Mouse (Mus musculus): ENCODE results near the gene Sohlh1. TPM values are rescaled to one million over a fixed set of nuclear protein-coding genes. Genes with fewer than 3 reads are reported as not detected.
"Not testable (repeated sequence)": the region's sequence is repeated elsewhere in the genome, so short reads cannot be mapped to it uniquely, and the experiment has no call there.

Sohlh1 gene
- total and polyA plus RNA-seq, 3 experiments: not detected

DNA sequence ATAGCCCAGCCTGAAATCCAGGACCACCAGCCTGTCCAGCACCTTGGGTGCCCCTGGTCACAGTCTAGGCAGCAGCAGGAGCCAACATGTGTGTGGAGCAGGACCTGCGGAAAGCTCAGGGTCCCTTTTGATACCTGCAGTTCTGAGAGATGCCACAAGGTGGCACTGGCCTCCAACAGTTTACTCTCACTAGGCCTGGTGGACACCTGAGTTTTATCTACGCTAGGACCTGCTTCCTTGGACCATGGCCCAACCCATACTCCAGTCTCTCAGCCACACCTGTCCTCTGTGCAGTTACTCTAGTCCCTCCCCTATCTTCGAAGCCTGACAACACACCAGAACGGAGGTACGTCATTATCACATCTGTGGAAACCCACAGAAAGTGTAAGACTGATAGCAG is 10.8 kb downstream of the Sohlh1 start:
- H3K36me3 ChIP-seq (replicated peaks): no peaks in the 10 kb centered on the region
- no peak for ATAC-seq (ENCODE audit: extremely low read depth, insufficient number of reproducible peaks, low FRiP score, poor library complexity, severe bottlenecking)
- peaks cover 16% of the 10 kb centered on the region for H3K27me3 ChIP-seq (ENCODE audit: insufficient read depth, low read length)
- no peaks in the 10 kb centered on the region for H3K4me1 ChIP-seq (ENCODE audit: insufficient read depth, low read depth, low read length)
- H3K4me3 ChIP-seq (ENCODE audit: low read depth, low read length): no peak overlapping the region
- DNase-seq (ENCODE audit: low spot score): peak; percentile 28
- H3K9me3 ChIP-seq (replicated peaks): no peaks in the 10 kb centered on the region
- TF ChIP-seq CTCF (IDR thresholded peaks at IDR 0.05; ENCODE audit: low read depth, low read length) (peak; percentile 89), TAL1 (conservative IDR thresholded peaks at IDR 0.05; ENCODE audit: low read depth, low read length) (no peak), GATA1 (IDR thresholded peaks at IDR 0.05; ENCODE audit: borderline replicate concordance, low read length) (no peak)

DNA sequence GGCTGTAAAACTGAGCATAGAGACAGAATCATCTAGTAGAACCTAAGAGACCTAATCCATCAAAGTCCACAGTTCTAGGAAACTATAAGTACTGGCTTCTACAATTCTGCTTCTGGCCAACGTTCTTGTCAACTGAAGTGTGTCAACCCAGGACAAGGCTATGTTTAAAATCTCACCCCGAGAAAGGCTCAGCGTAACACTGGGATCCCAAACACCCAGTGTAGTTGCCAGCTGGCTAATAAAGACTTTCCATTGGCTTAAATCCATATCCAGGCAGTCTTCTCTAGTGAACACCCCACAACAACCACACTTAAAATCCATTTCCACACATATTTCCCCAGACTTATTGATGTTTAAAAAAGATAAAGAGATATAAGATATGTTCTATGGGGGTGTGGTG is 16.3 kb downstream of the Sohlh1 start:
- DNase-seq (ENCODE audit: low spot score) (no peak), ATAC-seq (ENCODE audit: extremely low read depth, insufficient number of reproducible peaks, low FRiP score, poor library complexity, severe bottlenecking) (no peak)
- TF ChIP-seq TAL1 (conservative IDR thresholded peaks at IDR 0.05; ENCODE audit: low read depth, low read length) (no peak), CTCF (IDR thresholded peaks at IDR 0.05; ENCODE audit: low read depth, low read length) (no peak), GATA1 (IDR thresholded peaks at IDR 0.05; ENCODE audit: borderline replicate concordance, low read length) (no peak), POLR2AphosphoS5 (IDR thresholded peaks at IDR 0.05; ENCODE audit: insufficient replicate concordance, low read depth, low read length) (no peak), GATA2 (IDR thresholded peaks at IDR 0.05; ENCODE audit: borderline replicate concordance, low read depth, low read length) (no peak)
- Histone ChIP-seq H3K4me1 (ENCODE audit: insufficient read depth, low read depth, low read length) (no peaks in the 10 kb centered on the region), H3K27me3 (ENCODE audit: insufficient read depth, low read length) (peaks cover 10% of the 10 kb centered on the region), H3K4me3 (ENCODE audit: low read depth, low read length) (no peak overlapping the region), H3K36me3 (replicated peaks) (no peaks in the 10 kb centered on the region), H3K9me3 (replicated peaks) (no peaks in the 10 kb centered on the region)

DNA sequence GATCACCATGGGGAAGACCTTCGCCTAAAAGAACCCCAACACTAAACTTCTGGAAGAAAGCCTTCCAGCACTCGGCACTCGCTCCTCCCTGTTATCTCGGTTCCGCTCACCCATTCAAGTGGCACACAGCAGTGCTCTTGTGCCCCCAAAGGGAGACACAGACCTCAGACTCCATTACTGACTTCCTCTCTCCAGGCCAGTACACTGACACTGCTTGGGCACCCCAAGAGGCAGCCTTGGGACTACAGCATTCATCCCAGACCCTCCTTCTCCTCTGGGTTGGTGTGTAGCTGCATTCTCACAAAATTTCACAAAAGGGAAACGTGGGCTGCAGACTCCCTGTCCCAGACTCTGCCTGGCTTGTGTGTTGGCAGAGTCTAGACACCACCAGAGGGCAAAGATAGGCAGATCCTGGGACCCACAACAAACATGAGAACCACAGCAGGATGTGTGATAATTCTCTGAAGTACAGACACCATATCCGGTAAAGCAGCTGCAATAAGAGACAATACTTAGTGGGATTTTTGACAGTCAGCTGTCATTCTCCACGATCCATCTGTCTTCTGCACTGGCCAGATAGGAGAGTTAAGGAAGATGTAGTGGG is 18.6 kb downstream of the Sohlh1 start:
- ATAC-seq (ENCODE audit: extremely low read depth, insufficient number of reproducible peaks, low FRiP score, poor library complexity, severe bottlenecking): no peak
- no peak for DNase-seq (ENCODE audit: low spot score)
- peaks cover 13% of the 10 kb centered on the region for H3K27me3 ChIP-seq (ENCODE audit: insufficient read depth, low read length)

DNA sequence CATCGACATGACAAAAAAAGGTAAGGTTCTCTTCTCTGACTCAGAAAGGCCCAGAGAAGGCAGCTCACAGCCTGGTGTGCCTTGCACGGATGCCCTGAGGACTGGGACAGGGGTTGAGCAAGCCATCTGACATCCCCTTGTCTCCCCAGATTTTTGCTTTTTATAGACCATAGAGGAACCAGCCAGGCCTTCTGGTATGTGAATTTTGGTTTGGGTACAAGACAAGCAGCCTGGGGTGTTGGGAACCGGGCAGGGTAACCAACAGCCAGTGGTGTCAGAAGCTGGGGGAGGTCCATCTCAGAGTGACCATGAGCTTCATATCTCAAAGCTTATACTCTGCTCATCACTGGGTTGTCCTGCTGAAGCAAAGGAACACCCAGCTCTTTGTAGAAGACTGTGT is 22.3 kb downstream of the Sohlh1 start:
- Histone ChIP-seq H3K4me3 (ENCODE audit: low read depth, low read length) (no peak overlapping the region), H3K4me1 (ENCODE audit: insufficient read depth, low read depth, low read length) (no peaks in the 10 kb centered on the region), H3K27me3 (ENCODE audit: insufficient read depth, low read length) (peaks cover 13% of the 10 kb centered on the region), H3K36me3 (replicated peaks) (no peaks in the 10 kb centered on the region), H3K9me3 (replicated peaks) (no peaks in the 10 kb centered on the region)
- no peak for TF ChIP-seq CTCF (IDR thresholded peaks at IDR 0.05; ENCODE audit: low read depth, low read length)
- TF ChIP-seq GATA2 (IDR thresholded peaks at IDR 0.05; ENCODE audit: borderline replicate concordance, low read depth, low read length): no peak
- TF ChIP-seq POLR2AphosphoS5 (IDR thresholded peaks at IDR 0.05; ENCODE audit: insufficient replicate concordance, low read depth, low read length): no peak
- no peak for TF ChIP-seq TAL1 (conservative IDR thresholded peaks at IDR 0.05; ENCODE audit: low read depth, low read length)
- no peak for TF ChIP-seq GATA1 (IDR thresholded peaks at IDR 0.05; ENCODE audit: borderline replicate concordance, low read length)
- no peak for DNase-seq (ENCODE audit: low spot score)
- no peak for ATAC-seq (ENCODE audit: extremely low read depth, insufficient number of reproducible peaks, low FRiP score, poor library complexity, severe bottlenecking)

More for the DNA sequence above, 18.6 kb downstream of the Sohlh1 start:
- no peak for TF ChIP-seq CTCF (IDR thresholded peaks at IDR 0.05; ENCODE audit: low read depth, low read length)
- no peak for TF ChIP-seq TAL1 (conservative IDR thresholded peaks at IDR 0.05; ENCODE audit: low read depth, low read length)
- TF ChIP-seq POLR2AphosphoS5 (IDR thresholded peaks at IDR 0.05; ENCODE audit: insufficient replicate concordance, low read depth, low read length): no peak
- no peak for TF ChIP-seq GATA2 (IDR thresholded peaks at IDR 0.05; ENCODE audit: borderline replicate concordance, low read depth, low read length)
- TF ChIP-seq GATA1 (IDR thresholded peaks at IDR 0.05; ENCODE audit: borderline replicate concordance, low read length): no peak
- no peak overlapping the region for H3K4me3 ChIP-seq (ENCODE audit: low read depth, low read length)
- H3K9me3 ChIP-seq (replicated peaks): no peaks in the 10 kb centered on the region
- no peaks in the 10 kb centered on the region for H3K36me3 ChIP-seq (replicated peaks)
- no peaks in the 10 kb centered on the region for H3K4me1 ChIP-seq (ENCODE audit: insufficient read depth, low read depth, low read length)

DNA sequence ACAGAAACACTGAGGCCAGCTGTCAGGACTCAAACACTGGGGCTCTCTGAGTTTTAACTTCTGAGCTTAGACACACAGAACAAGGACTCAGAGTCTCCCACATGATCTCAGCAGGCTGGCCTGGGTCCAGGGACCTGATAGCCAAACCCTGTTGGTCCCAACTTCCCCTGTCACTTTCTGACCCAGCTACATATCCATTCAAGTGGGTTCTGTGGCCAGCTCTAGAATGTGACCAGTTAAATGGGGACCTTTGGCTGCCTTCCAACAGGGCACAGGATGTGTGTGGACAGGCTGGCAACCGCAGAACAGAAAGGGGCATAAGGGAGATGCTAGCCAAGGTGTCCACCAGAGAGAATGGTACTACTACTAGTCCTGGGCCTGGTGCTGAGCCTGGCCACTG is 24.2 kb downstream of the Sohlh1 start, which contains the start of gene Lcn9:
TSS of gene Lcn9 (plus strand) at position 348 of the 400 bp plus-strand sequence.
- Histone ChIP-seq H3K27me3 (ENCODE audit: insufficient read depth, low read length) (peaks cover 13% of the 10 kb centered on the region), H3K4me3 (ENCODE audit: low read depth, low read length) (no peak within 1 kb of the TSS), H3K4me1 (ENCODE audit: insufficient read depth, low read depth, low read length) (no peaks in the 10 kb centered on the region), H3K9me3 (replicated peaks) (no peaks in the 10 kb centered on the region), H3K36me3 (replicated peaks) (no peaks in the 10 kb centered on the region)
- ATAC-seq (ENCODE audit: extremely low read depth, insufficient number of reproducible peaks, low FRiP score, poor library complexity, severe bottlenecking): no peak
- DNase-seq (ENCODE audit: low spot score): no peak
- TF ChIP-seq TAL1 (conservative IDR thresholded peaks at IDR 0.05; ENCODE audit: low read depth, low read length): no peak
- no peak for TF ChIP-seq CTCF (IDR thresholded peaks at IDR 0.05; ENCODE audit: low read depth, low read length)
- no peak for TF ChIP-seq GATA1 (IDR thresholded peaks at IDR 0.05; ENCODE audit: borderline replicate concordance, low read length)
- no peak for TF ChIP-seq GATA2 (IDR thresholded peaks at IDR 0.05; ENCODE audit: borderline replicate concordance, low read depth, low read length)
- no peak for TF ChIP-seq POLR2AphosphoS5 (IDR thresholded peaks at IDR 0.05; ENCODE audit: insufficient replicate concordance, low read depth, low read length)

DNA sequence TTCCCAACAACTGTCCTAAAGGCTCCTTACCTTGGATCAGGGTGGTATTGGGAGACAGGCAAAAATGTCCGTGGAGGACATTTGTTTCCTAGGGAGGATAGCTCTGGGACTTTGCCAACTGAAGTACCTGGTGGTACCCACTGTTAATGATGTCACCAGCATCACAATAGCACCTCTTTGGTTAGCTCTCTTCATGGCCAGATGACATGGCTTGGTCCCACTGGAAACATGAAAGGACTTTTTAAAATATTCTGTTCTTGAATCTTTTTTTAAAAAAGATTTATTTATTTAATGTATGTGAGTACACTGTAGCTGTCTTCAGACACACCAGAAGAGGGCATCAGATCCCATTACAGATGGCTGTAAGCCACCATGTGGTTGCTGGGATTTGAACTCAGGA is 31.3 kb downstream of the Sohlh1 start, which contains the start of gene Glt6d1:
TSS of gene Glt6d1 (minus strand) at position 101 of the 400 bp plus-strand sequence.
- not testable (repeated sequence) for H3K9me3 ChIP-seq (replicated peaks); H3K36me3 ChIP-seq (replicated peaks); H3K4me1 ChIP-seq (ENCODE audit: insufficient read depth, low read depth, low read length); ATAC-seq (ENCODE audit: extremely low read depth, insufficient number of reproducible peaks, low FRiP score, poor library complexity, severe bottlenecking); H3K4me3 ChIP-seq (ENCODE audit: low read depth, low read length); DNase-seq (ENCODE audit: low spot score)
- H3K27me3 ChIP-seq (ENCODE audit: insufficient read depth, low read length): peaks cover 10% of the 10 kb centered on the region; the same call in 1 of the 2 replicates
